Mouse (Mus musculus) myocyte (in vitro differentiated cells): ENCODE measurements around the gene Dlg1.

Experiments
- CEBPB ChIP-seq: IDR thresholded peaks from 2 replicates; pipeline ENCODE4 v1.6.1; 2011; ENCODE audit warnings: mild to moderate bottlenecking, moderate library complexity; ENCODE audit not compliant: poor library complexity, insufficient read depth, severe bottlenecking
- MYOG ChIP-seq, 3 experiments: IDR thresholded peaks; one replicate each; pipeline ENCODE4 v1.6.1; 2011; ENCODE audit warnings: control low read depth in 2 of 3, low read depth in 2 of 3, mild to moderate bottlenecking in 2 of 3; ENCODE audit not compliant: insufficient read length in 2 of 3, control insufficient read depth in 1 of 3, insufficient read depth in 1 of 3
- POLR2A ChIP-seq: IDR thresholded peaks from one replicate; pipeline ENCODE4 v1.6.1; 2011; ENCODE audit warnings: low read depth, mild to moderate bottlenecking, control low read depth, moderate library complexity; ENCODE audit not compliant: insufficient read length

- TF ChIP-seq MYOG (IDR thresholded peaks at IDR 0.05; ENCODE audit: control insufficient read depth in 1 of 3, insufficient read depth in 1 of 3, insufficient read length in 2 of 3, low read depth in 2 of 3) (no peak), CEBPB (no peak), POLR2A (no peak)
Measured at GRCm38 (mm10) chr16:31918248-31918724, 255.0 kb downstream of the Dlg1 start.
